Mouse (Mus musculus): ENCODE measurements at regions not wholly inside any gene's neighbourhood (a gene's known extent, or its start where the extent isn't known, plus 50 kb on each side); places are given as distances from the start of the nearest gene placed in this dataset.

DNA sequence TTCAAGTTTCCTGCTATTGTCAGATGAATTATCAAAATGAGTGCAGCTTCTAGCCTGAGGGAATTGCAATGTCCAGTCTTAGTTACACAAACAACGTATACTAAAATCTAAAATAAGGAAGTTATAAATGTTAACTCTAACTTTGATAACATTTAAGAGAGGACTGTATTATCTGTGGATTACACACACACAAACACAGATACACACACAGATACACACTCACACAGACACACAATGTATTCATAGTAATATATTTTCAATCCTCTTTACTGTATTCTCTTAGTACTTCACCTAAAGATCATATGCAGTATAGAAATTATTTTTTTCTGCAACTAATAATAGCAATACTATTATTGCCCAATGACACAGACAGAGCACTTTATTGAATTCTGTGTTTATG is 661.2 kb upstream of the Slc8a1 start:
- TF ChIP-seq CTCF (IDR thresholded peaks at IDR 0.05) (no peak), EP300 (IDR thresholded peaks at IDR 0.05) (no peak)

Data from lung, postnatal 0 days (tissue).